10 mouse cellular contexts compared by ENCODE assay signal in genomic region chr10:108581555-108582396, GRCm38 (mm10).
A peak's percentile ranks its signal among the peaks of the same experiment; 100 is the strongest.
DNase-seq lines count a peak whose midpoint lies in the region; ATAC-seq lines count a peak whose summit lies in the region.
"Had no signal": no experiment of that assay in that cellular context is flagged by ENCODE, and none has a peak within 500 bp of the region (broad histone marks: within the 10 kb centered on the region; RNA-seq: fewer than 3 reads in every experiment).

No protein-coding gene starts in this region.

- H3K36me3 ChIP-seq in liver, embryonic 13.5 days = no peaks in the 10 kb centered on the region; the same call in 1 of the 2 replicates
- H3K36me3 ChIP-seq: limb, embryonic 15.5 days had no signal

- H3K4me1 ChIP-seq in liver, embryonic 13.5 days (replicated peaks) = peaks cover 58% of the 10 kb centered on the region
- H3K4me1 ChIP-seq: limb, embryonic 15.5 days had no signal

- H3K4me3 ChIP-seq in liver, embryonic 13.5 days (replicated peaks) = no peak overlapping the region
- H3K4me3 ChIP-seq: gastrocnemius, adult 2 months; limb, embryonic 15.5 days had no signal

- peaks cover 10% of the 10 kb centered on the region; the same call in 1 of the 2 replicates for H3K9me3 ChIP-seq in liver, embryonic 13.5 days (replicated peaks)
- H3K9me3 ChIP-seq: limb, embryonic 15.5 days had no signal

- H3K27me3 ChIP-seq in liver, embryonic 13.5 days = no peaks in the 10 kb centered on the region
- H3K27me3 ChIP-seq: limb, embryonic 15.5 days had no signal

- DNase-seq in adrenal gland, postnatal 25 days = peak; percentile 17
- no peak for DNase-seq in adrenal gland, adult 18-20 months (ENCODE audit: low spot score in 2 of 2)
- peak; percentile 43 for DNase-seq in right cerebral cortex, adult 18-20 months
- no peak for DNase-seq in right cerebral cortex, postnatal 10 days (ENCODE audit: low spot score in 2 of 2)
- DNase-seq in liver, embryonic 13.5 days = no peak
- no peak for DNase-seq in testis, postnatal 10 days (ENCODE audit: low spot score)
- no peak for DNase-seq in kidney, postnatal 10 days
- DNase-seq in urinary bladder, adult 2 months (ENCODE audit: low spot score) = no peak
- DNase-seq: gastrocnemius, adult 2 months had no signal

- no peak overlapping the region for H3K9ac ChIP-seq in liver, embryonic 13.5 days
- H3K9ac ChIP-seq: limb, embryonic 15.5 days had no signal

- H3K4me2 ChIP-seq in liver, embryonic 13.5 days = peak overlapping the region; percentile 39
- H3K4me2 ChIP-seq: limb, embryonic 15.5 days had no signal

- WGBS in liver, embryonic 13.5 days (ENCODE audit: insufficient replicate concordance) = 78% methylated on average over 12 of the region's 12 CpGs

- no peak for ATAC-seq in liver, embryonic 13.5 days (ENCODE audit: low read depth)

- peak overlapping the region; percentile 90 for H3K27ac ChIP-seq in liver, embryonic 13.5 days
- H3K27ac ChIP-seq: gastrocnemius, adult 2 months; limb, embryonic 15.5 days had no signal

Comparison
In these comparisons a context has a peak if more than half of its experiments do, and no peak if none do; other contexts are left out.
1. DNase-seq: peak in adrenal gland, postnatal 25 days (single experiment) and right cerebral cortex, adult 18-20 months (single experiment); none in adrenal gland, adult 18-20 months (0 of 2), right cerebral cortex, postnatal 10 days (0 of 2), liver, embryonic 13.5 days (single experiment), testis, postnatal 10 days (single experiment), kidney, postnatal 10 days (single experiment) and urinary bladder, adult 2 months (single experiment).